Mouse (Mus musculus) hindbrain, embryonic 10.5 days (tissue): ENCODE results near the gene Tspan18. TPM values are rescaled to one million over a fixed set of nuclear protein-coding genes. Genes with fewer than 3 reads are reported as not detected.

Experiments
- DNase-seq: peaks from one replicate; pipeline ENCODE4 v3.0.0-alpha.2; 2017; ENCODE audit warnings: low spot score
- H3K27ac ChIP-seq: fragments of 300-500 bp; sonication (generic); 2 replicates; pipeline ENCODE4 v1.5.1; 2016; ENCODE audit warnings: mild to moderate bottlenecking, moderate library complexity
- H3K27me3 ChIP-seq: fragments of 300-500 bp; sonication (generic); 2 replicates; pipeline ENCODE4 v1.6.1; 2016; ENCODE audit warnings: mild to moderate bottlenecking; ENCODE audit not compliant: poor library complexity, insufficient read depth, severe bottlenecking
- H3K36me3 ChIP-seq: fragments of 300-500 bp; sonication (generic); 2 replicates; pipeline ENCODE4 v1.6.1; 2016; ENCODE audit warnings: mild to moderate bottlenecking, moderate library complexity
- H3K4me1 ChIP-seq: fragments of 300-500 bp; sonication (generic); replicated peaks from 2 replicates; pipeline ENCODE4 v1.6.1; 2016; ENCODE audit warnings: mild to moderate bottlenecking
- H3K4me3 ChIP-seq: fragments of 300-500 bp; sonication (generic); 2 replicates; pipeline ENCODE4 v1.5.1; 2016; ENCODE audit warnings: mild to moderate bottlenecking, moderate library complexity
- H3K9me3 ChIP-seq: fragments of 300-500 bp; sonication (generic); 2 replicates; pipeline ENCODE4 v1.6.1; 2016; ENCODE audit warnings: mild to moderate bottlenecking, moderate library complexity
- WGBS: fragments of 180-500 bp; shearing (Covaris S2); methylation state at CpG from one replicate; pipeline ENCODE4 v1.1.7; 2016; 5-methylcytosine and 5-hydroxymethylcytosine counted together
- polyA plus RNA-seq: library from polyadenylated mRNA; unstranded; fragments of >200 nt; fragmentation: Nextera tagmentation; extraction: Ambion mirVana; gene quantifications from 2 replicates; pipeline ENCODE4 v1.2.1, GENCODE M21; 2016

Tspan18 gene
- polyA plus RNA-seq, 1 experiment from 2014 or later = 55.1 TPM

- Histone ChIP-seq H3K27ac (peak overlapping the region; percentile 57), H3K4me3 (no peak overlapping the region), H3K4me1 (peaks cover 69% of the 10 kb centered on the region), H3K9me3 (no peaks in the 10 kb centered on the region), H3K27me3 (no peaks in the 10 kb centered on the region), H3K36me3 (0 out of 2 replicates have a peak, but pooled peaks cover 8% of the 10 kb centered on the region)
- WGBS = 92% methylated on average over 3 of the region's 3 CpGs
- DNase-seq = no peak
Observed at GRCm38 (mm10) chr2:93268711-93269270, 65.5 kb downstream of the Tspan18 start.

- Histone ChIP-seq H3K27ac (peak overlapping the region; percentile 47), H3K27me3 (no peaks in the 10 kb centered on the region), H3K36me3 (0 out of 2 replicates have a peak, but pooled peaks cover 8% of the 10 kb centered on the region), H3K4me3 (no peak overlapping the region), H3K9me3 (no peaks in the 10 kb centered on the region), H3K4me1 (peaks cover 68% of the 10 kb centered on the region)
- 44% methylated on average over 4 of the region's 4 CpGs for WGBS
- peak; percentile 28 for DNase-seq
Observed at GRCm38 (mm10) chr2:93267791-93268190, 66.5 kb downstream of the Tspan18 start.

GRCm38 (mm10) chr2:93266565-93267169 lies 67.6 kb downstream of the Tspan18 start:
- 0 out of 2 replicates have a peak overlapping the region, but pooled peaks have one; percentile 41 for H3K27ac ChIP-seq
- peaks cover 70% of the 10 kb centered on the region for H3K4me1 ChIP-seq
- WGBS = 76% methylated on average over 7 of the region's 7 CpGs
- 0 out of 2 replicates have a peak, but pooled peaks cover 8% of the 10 kb centered on the region for H3K36me3 ChIP-seq
- no peak overlapping the region for H3K4me3 ChIP-seq
- no peaks in the 10 kb centered on the region for H3K27me3 ChIP-seq
- DNase-seq = no peak
- no peaks in the 10 kb centered on the region for H3K9me3 ChIP-seq

- WGBS = 76% methylated on average over 5 of the region's 5 CpGs
- H3K4me1 ChIP-seq = peaks cover 65% of the 10 kb centered on the region
- DNase-seq = no peak
- H3K4me3 ChIP-seq = no peak overlapping the region
- no peaks in the 10 kb centered on the region for H3K9me3 ChIP-seq
- peak overlapping the region; percentile 80 for H3K27ac ChIP-seq
- H3K27me3 ChIP-seq = no peaks in the 10 kb centered on the region
- peaks cover 15% of the 10 kb centered on the region; the same call in 1 of the 2 replicates for H3K36me3 ChIP-seq
Observed at GRCm38 (mm10) chr2:93262291-93263285, 71.7 kb downstream of the Tspan18 start.

GRCm38 (mm10) chr2:93261521-93262290 lies 72.6 kb downstream of the Tspan18 start:
- no peak for DNase-seq
- whole genome bisulfite sequencing = 60% methylated on average over 6 of the region's 6 CpGs
- peaks cover 65% of the 10 kb centered on the region for H3K4me1 ChIP-seq
- H3K4me3 ChIP-seq = no peak overlapping the region
- H3K27me3 ChIP-seq = no peaks in the 10 kb centered on the region
- H3K9me3 ChIP-seq = no peaks in the 10 kb centered on the region
- peak overlapping the region; percentile 80 for H3K27ac ChIP-seq
- H3K36me3 ChIP-seq = peaks cover 18% of the 10 kb centered on the region; the same call in 1 of the 2 replicates

- Histone ChIP-seq H3K27ac (peak overlapping the region; percentile 69), H3K4me3 (no peak overlapping the region), H3K9me3 (no peaks in the 10 kb centered on the region), H3K4me1 (peaks cover 84% of the 10 kb centered on the region), H3K36me3 (peaks cover 19% of the 10 kb centered on the region; the same call in 1 of the 2 replicates), H3K27me3 (no peaks in the 10 kb centered on the region)
- 66% methylated on average over 4 of the region's 4 CpGs for WGBS
- no peak for DNase-seq
Observed at GRCm38 (mm10) chr2:93257634-93258033, 76.7 kb downstream of the Tspan18 start.

- Histone ChIP-seq H3K27me3 (no peaks in the 10 kb centered on the region), H3K4me3 (no peak overlapping the region), H3K36me3 (peaks cover 22% of the 10 kb centered on the region; the same call in 1 of the 2 replicates), H3K9me3 (no peaks in the 10 kb centered on the region), H3K4me1 (peaks cover 82% of the 10 kb centered on the region), H3K27ac (peak overlapping the region; percentile 69)
- DNase-seq = no peak
- WGBS = 69% methylated on average over 8 of the region's 8 CpGs
Observed at GRCm38 (mm10) chr2:93256735-93257405, 77.4 kb downstream of the Tspan18 start.

GRCm38 (mm10) chr2:93252356-93252755 lies 81.9 kb downstream of the Tspan18 start:
- no peaks in the 10 kb centered on the region for H3K27me3 ChIP-seq
- H3K27ac ChIP-seq = peak overlapping the region; percentile 62; the same call in 1 of the 2 replicates
- no peak for DNase-seq
- peaks cover 81% of the 10 kb centered on the region for H3K4me1 ChIP-seq
- H3K36me3 ChIP-seq = peaks cover 19% of the 10 kb centered on the region
- 0 out of 2 replicates have a peak, but pooled peaks cover 6% of the 10 kb centered on the region for H3K9me3 ChIP-seq
- WGBS = 38% methylated on average over 9 of the region's 9 CpGs
- H3K4me3 ChIP-seq = no peak overlapping the region

GRCm38 (mm10) chr2:93250611-93251010 lies 83.7 kb downstream of the Tspan18 start:
- DNase-seq = no peak
- Histone ChIP-seq H3K27ac (no peak overlapping the region), H3K9me3 (0 out of 2 replicates have a peak, but pooled peaks cover 6% of the 10 kb centered on the region), H3K4me3 (no peak overlapping the region), H3K27me3 (no peaks in the 10 kb centered on the region), H3K36me3 (peaks cover 17% of the 10 kb centered on the region), H3K4me1 (peaks cover 72% of the 10 kb centered on the region)
- 88% methylated on average over 7 of the region's 7 CpGs for WGBS

- WGBS = 82% methylated on average over 6 of the region's 6 CpGs
- peak overlapping the region; percentile 64 for H3K27ac ChIP-seq
- no peaks in the 10 kb centered on the region for H3K27me3 ChIP-seq
Observed at GRCm38 (mm10) chr2:93249058-93249457, 85.2 kb downstream of the Tspan18 start.

GRCm38 (mm10) chr2:93244090-93244443 lies 90.2 kb downstream of the Tspan18 start:
- H3K9me3 ChIP-seq = no peaks in the 10 kb centered on the region
- WGBS = 79% methylated on average over 8 of the region's 8 CpGs
- H3K4me3 ChIP-seq = no peak overlapping the region
- H3K27me3 ChIP-seq = no peaks in the 10 kb centered on the region
- H3K4me1 ChIP-seq = peaks cover 64% of the 10 kb centered on the region
- peaks cover 39% of the 10 kb centered on the region; the same call in 1 of the 2 replicates for H3K36me3 ChIP-seq
- DNase-seq = no peak
- 0 out of 2 replicates have a peak overlapping the region, but pooled peaks have one; percentile 42 for H3K27ac ChIP-seq

More at GRCm38 (mm10) chr2:93249058-93249457, 85.2 kb downstream of the Tspan18 start:
- DNase-seq = no peak
- Histone ChIP-seq H3K36me3 (peaks cover 26% of the 10 kb centered on the region), H3K9me3 (0 out of 2 replicates have a peak, but pooled peaks cover 6% of the 10 kb centered on the region), H3K4me3 (no peak overlapping the region), H3K4me1 (peaks cover 63% of the 10 kb centered on the region)
